Mouse (Mus musculus) thymus, postnatal 14 days (tissue): Measurements from ENCODE around the gene Wdr37.
A peak's percentile ranks its signal among the peaks of the same experiment; 100 is the strongest.
"Not testable (repeated sequence)": the region's sequence is repeated elsewhere in the genome, so short reads cannot be mapped to it uniquely, and the experiment has no call there.

ENCODE experiments used
- DNase-seq: peaks from one replicate; pipeline ENCODE4 v3.0.0; 2021

The Wdr37 gene

DNA sequence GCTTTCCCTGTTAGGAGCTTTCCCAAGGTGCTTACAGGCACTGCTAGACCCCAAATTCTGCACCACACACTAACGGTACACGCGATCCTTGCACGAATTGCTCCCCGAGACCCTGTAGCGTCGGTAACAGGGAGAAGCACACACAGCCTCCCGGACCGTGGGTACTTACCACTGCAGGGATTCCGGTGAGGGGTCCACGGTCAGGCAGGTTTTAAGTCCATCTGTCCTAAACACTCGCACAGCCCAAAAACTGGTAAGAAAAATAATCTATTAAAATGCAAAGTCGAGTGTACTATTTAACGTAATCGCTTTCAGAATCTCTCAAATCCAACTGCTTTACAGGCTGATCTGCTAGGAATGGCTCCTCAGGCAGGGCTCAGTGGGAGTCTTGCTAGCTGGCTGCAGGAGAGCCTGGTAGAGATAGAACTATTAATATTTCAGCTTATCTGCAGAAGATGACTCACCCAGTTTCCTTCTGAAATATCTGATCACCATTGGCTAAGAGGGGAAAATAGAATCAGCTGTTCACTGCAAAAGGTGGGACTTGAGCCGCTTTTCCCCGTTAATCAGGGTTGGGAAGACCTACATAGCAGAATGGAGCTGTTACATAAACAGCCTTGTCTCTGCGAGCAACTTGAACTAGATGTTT lies at the start of gene Wdr37:
Gene Wdr37 (minus strand): TSS at position 596 of the 649 bp plus-strand sequence.
- DNase-seq = no peak

DNA sequence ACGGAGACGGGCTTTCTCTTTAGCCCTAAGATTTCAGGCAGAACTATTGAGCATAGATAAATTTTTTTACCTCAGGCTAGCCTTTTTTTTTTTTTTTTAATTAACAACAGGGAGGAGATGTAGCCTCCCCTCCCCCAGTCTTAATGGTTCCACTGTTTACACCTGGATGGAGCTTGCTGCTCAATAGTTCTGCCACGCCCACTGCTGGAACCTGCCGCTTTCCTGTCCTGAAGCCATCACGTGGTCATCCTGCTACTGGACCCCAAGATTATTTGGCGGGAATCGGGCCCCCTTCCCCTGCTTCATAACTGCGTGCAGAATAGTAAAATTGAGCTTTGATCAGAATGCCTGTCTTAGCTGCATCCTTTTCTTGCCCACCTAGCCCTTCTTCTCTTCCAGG lies 42.2 kb upstream of the Wdr37 start:
- DNase-seq = not testable (repeated sequence)

DNA sequence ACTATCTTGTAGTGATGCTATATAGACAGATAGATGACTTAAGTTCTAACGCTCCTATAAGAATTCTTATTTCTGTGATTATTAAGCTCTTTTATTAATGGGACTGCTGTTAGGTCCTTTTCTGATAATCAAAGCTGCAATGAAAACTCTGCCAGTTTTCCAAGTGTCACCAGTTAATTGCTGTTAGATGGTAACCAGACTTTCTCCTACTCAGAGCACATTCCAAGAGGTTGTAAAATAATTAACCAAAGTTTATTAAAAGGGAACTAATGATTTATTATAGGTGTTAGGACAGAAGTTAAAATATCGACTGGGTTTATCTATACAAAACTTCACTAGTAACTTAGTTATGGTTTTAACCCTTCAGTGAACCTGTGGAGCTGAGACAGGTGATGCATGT lies 34.3 kb upstream of the Wdr37 start:
- not testable (repeated sequence) for DNase-seq

DNA sequence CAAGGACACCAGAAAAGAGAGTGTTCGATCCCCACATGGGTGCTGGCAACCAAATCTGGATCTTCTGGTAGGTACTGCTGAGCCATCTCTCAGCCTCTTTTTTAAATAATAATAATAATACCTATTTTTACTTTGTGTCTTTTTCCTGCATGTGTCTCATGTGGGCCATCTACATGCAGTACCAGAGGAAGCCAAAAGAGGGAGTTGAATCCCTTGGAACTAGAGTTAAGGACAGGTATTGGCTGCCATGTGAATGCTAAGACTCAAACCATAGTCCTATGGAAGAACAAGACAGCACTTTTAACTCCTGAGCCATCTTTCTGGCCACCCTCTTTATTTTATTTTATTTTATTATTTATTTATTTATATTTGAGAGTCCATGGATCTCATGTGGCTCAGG lies 16.9 kb upstream of the Wdr37 start:
- DNase-seq = peak; percentile 60

DNA sequence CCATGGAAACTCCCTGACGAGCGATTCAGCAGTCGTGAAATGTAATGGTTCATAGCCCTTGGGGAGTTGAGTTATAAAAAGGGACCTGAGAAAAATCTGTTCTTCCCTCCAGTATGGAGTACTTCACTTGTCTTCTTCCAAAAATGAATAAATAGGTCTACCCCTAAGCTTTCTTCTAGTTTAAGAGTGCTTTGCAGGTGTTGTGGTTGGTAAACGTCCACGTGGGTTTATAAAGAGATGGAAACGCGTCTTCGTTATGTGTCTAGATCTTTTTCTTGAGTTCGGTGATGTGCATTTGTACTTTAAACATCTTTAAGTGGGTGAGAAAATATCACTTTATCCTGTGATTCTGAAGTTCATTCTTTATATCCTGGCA lies 14.5 kb upstream of the Wdr37 start:
- DNase-seq = no peak

DNA sequence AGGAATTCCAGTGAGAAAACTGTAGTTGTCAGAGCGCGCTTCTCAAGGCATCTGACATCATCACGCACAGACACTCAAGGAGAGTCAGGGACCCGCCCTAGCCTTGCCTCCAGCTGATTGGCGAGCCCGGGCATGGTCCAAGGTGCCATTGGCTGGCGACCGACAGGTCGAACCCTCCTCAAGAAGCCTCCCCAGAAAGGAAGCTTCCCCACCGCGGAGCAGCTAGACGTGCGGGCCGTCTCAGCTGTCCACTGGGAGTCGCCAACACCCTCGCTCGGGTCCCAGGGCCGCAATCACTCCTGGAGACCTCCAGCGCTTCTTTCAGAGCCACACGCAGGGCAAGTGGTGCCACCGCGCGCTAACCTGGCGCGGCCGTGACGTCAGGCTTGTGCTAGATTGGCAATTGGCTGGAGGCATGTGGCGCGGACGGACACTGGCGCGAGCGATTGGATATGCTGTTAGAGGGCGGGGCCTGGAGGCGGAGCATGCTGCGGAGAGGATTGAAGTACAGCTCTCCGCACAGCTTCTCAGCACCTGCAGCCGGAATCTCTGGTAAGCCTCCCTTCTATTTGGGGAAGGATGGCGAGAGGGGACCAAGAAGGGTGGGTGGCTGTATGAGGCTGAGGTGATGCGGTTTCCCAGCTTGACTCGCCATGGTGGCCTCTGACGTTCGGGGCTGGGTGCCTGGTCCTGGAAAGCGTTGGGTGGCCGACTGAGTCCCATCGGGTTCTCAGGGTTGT lies 13.9 kb upstream of the Wdr37 start, which contains the start of gene Idi1:
Gene Idi1 (plus strand): TSS at position 57 of the 740 bp plus-strand sequence.
- DNase-seq = peak; percentile 97

DNA sequence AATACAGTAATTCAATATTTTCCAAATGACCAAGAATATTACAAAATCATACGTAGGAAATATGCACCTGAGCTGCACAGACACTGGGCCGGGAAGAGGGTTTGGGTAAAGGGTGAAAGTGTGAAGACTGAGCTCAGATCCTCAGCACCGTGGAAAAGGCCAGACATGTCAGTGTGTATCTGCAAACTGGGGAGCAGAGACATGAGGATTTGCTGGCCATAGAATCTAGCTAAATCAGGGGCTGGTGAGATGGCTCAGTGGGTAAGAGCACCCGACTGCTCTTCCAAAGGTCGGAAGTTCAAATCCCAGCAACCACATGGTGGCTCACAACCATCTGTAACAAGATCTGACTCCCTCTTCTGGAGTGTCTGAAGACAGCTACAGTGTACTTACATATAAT lies 12.2 kb upstream of the Wdr37 start:
- not testable (repeated sequence) for DNase-seq

DNA sequence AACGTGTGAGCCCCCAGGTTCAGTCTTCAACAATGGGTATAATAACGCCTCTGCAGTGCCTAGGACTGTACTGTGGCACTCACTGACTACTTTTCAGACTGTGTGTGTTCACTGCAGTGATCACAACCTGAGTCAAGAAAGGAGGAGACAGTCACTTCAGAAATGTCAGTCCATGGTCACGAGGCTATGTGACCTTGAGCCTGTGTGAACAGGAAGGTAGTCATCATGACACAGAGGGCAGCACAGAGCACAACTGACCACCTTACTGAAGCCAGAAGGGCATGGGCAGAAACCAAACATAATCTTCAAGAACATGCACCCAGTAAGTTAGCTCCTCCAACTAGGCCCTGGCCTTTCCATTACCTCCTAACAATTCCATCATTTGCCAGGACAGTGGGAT lies 9.9 kb upstream of the Wdr37 start:
- DNase-seq = no peak

DNA sequence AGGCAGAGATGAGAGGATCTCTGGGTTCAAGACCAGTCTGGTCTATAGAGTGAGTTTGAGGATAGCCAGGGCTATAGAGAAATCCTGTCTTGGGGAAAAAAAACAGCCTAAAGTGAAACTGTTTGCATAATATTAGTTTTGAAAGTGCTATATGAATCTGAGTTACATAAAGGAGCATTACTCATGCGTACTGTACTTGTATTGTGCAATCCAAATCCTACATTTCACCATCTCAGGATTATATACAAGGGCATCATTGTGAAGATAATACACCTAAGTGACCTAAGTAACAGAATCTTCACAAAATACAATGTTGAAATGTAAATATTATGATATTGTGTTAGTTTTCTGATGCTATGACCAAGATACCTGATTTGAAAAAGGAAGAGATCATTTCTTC lies 2.1 kb upstream of the Wdr37 start:
- DNase-seq = no peak

DNA sequence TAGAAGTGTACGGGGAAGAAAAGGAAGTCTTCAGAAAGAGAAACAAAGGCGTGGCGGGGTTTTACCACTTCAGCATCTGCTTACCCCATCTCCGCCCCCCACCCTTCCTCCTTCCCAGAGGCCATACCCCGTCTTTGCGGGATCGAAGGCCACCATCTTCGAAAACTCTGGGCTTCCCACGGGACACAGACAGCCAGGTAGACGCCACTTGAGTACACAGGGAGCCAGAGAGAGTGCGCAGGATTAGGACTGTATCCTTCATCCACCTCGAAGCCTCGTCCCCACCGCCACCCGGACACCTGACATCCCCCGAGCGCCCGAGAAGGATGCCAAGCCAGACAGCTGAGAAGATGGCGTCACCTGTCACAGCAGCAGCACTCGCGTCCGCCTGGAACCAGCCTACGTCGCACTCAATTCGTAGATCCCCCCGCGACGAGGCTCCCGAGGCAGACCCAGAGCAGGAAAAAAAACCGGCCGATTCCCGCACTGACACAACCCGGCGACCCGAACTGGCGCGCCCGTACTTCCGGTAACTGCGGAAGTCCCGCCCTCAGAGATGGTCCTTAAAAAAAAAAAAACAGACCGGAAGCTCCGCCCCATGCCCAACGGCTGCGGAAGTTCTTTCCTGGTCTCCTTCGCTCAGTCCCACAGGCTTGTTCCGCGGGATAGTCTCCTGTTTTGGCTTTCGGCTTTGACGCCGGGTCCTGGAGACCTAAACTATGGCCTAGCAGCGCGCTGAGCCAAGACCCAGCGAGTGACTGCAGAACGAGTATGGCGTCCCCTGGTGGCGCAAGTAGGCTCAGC lies 997 bp downstream of the Wdr37 start:
- peak; percentile 89 for DNase-seq

DNA sequence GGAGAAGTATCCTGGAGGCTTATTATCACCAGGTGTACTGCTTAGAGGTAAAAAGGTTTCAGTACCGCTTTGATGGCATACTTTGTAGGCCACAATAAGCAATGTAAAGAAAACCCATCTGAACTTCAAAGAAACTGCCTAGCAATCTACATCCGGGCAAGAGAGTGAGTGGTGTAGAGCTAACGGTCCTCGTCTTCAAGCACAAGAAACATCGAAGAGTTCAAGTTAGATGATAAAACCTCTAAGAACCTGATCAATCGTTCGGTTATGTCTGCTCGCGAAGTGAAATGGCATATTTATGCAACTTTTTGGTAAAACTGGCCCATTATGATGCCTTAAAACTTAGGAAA lies 1.6 kb downstream of the Wdr37 start:
- DNase-seq = peak; percentile 37

DNA sequence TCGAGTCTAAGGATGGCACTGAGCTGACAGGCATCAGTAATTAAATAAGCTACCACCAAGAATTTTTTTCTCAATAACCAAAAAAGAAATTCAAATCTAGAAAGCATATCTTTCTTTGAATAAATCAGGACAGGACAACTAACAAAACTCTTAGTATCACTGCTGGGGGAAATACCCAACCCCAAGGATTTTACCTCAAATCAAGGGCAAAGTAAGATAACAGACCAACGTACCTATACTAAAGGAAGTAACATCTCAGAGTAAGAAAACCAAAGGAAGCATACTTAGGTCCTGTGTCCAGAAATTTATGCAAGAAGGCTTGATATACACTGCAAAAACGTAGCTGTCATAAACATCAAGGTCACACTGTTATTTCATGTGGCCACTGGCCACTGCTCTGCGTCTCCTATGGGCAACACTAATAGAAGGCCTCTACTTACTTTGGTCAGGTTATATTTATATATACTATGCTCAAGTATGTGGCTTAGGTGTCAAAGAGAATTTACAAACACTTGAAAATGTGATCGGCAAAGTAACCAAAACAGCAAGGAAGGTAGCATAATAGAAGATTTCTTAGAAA lies 2.0 kb downstream of the Wdr37 start:
- no peak for DNase-seq

DNA sequence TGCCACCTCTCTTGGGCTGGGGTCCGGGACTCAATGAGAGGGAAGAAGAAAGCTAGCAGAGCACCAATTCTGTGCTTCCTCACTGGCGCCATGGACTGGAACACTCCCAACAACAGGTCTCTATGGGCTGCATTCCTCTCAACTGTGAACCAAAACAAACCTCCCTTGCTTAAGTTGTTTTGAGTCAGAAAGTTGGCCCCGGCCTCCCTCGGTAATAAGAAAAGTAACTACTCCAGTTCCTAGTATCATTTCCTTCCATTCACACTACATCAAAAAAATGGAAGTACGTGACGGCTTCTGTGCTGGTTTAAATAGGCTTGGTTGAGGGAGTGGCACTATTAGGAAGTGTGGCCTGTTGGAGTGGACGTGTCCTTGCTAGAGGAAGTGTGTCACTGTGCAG lies 5.1 kb downstream of the Wdr37 start:
- no peak for DNase-seq

DNA sequence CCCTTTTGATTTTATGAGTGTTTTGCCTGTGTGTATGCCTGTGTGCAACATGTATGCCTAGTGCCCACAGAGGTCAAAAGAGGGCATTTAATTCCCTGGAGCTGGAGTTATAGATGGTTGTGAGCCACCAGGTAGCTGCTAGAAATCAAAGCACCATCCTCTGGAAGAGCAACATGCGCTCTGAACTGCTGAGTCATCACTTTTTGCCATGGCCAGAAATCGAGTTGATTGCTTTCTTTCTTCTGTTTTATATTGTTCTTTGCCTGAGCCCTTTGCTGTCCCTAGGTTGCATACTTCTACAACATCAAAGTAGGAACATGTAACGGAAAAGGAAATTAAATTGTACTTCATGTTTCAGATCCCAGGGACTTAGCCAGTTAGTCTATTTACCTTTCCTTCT lies 6.7 kb downstream of the Wdr37 start:
- no peak for DNase-seq

DNA sequence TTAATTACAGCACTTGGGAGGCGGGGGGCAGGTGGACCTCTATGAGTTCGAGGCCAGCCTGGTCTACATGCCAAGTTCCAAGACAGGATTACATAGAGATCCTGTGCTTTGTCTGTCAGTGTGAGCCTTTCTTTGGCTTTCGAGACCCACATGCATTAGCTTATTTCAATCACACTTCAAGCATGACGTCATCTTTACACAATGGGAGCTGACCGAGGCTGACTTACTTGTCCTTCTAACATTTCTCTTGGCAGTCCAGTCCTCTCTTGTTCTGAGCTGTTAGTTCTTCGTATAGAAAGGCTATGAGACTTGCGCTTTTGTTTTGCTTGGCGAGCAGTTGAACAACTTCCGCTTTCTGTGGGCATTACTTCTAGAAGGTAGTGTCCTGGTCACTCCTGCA lies 10.8 kb downstream of the Wdr37 start:
- no peak for DNase-seq

DNA sequence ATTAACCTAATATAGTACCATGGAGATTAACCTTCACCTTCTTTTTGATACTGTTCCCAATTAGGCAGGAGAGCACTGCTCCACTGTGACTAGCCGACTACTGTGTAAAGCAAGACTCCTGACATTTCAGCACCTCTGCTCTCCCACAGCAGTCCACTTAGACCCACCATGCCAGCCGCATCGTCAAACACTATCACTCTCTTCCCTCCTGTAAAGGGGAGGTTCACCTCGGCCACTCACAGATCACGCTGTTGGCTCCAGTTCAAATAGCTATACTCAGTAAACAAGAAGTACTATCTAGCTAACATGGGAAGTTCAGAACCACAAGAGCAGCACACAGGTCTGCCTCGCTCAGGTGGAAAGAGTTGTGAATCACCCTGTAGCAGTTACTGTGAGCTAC lies 13.3 kb downstream of the Wdr37 start:
- DNase-seq = no peak

DNA sequence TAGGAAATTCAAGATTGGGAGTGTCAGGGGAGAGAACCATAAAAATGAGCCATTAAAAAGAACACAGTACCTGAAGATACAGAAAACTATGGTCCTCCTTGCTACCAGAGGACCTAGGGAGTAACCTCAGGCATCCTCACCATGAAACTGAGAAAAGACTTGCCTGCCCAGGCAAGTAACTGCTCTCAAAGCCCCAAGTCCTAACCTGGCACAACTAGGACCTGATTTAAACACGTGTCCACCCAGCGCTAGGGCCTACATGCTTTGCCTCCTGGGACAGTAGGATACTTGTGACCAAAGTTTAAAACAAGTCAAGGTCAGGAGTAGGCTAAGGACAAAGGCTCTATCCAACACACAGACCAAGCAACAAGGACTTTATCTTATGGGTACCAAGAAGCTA lies 16.9 kb downstream of the Wdr37 start:
- no peak for DNase-seq

DNA sequence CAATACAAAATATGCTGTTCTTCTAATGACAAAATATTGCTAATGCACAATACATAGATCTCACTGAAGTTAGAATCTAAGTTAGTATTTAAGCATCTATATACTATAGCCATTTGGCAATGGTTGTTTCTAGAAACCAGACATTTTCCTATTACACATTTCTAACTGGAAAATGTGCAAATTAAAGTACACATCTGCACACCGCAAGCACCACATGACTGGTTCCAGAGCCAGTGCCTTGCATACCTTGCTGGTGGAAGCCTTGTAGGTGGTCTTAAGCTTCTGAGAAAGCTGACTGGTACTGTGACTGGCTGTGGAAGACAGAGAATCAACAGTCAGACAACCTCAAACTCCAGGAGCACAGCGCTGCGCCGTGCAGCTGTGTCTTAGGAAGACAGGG lies 18.3 kb downstream of the Wdr37 start:
- DNase-seq = no peak

DNA sequence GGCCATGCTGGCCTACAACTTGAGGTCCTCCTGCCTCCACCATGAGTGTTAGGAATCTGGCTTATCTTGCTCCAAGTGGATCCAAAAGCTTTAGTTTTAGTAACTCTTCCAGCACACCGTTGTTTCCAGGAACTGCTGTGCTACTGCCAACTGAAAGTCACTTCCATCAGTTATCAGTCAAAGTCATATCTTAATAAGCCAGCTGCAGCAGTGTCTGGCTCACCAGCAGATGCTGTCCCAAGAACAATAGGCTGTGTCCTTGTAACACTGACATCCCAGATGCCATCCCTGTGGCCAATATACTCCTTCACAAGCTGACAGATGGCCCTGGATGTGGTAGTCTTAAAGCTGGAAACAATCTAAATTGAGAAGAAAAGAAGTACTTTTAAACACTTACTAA lies 22.4 kb downstream of the Wdr37 start:
- no peak for DNase-seq

DNA sequence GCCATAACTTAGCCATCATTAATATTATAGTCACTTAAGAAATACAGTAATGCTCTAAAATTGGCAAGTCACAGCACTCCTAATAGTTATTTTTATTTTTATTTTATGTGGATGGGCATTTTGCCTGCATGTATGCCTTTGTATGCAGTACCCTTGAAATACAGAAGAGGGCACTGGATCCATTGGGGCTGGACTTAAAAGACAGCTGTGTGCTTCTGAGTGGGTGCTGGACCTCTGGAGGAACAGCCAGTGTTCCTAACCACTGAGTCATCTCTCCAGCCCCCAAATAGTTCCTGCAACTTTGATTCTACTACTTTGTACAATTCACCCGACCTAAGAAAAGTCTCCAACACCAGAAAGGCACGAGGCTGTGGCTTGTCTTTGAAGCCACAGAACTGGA lies 24.0 kb downstream of the Wdr37 start:
- DNase-seq = peak; percentile 37

DNA sequence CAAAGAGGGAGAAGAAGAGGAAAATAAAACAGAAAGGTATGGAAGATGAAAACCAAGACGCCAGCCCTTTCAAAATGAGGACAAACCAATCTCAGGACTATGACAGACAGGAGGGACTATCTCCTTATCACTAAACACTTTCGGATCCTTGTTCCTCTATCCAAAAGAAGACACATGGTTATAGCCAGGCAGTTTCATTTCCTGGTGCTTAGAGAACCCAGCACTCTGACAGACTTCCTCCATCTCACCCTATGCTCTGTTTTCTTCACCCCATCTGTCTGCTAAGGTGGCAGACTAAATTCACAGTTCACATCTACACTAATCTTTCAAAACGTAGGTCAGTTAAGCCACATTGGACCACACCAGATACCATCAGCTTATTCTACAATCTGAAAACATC lies 29.4 kb downstream of the Wdr37 start:
- no peak for DNase-seq

DNA sequence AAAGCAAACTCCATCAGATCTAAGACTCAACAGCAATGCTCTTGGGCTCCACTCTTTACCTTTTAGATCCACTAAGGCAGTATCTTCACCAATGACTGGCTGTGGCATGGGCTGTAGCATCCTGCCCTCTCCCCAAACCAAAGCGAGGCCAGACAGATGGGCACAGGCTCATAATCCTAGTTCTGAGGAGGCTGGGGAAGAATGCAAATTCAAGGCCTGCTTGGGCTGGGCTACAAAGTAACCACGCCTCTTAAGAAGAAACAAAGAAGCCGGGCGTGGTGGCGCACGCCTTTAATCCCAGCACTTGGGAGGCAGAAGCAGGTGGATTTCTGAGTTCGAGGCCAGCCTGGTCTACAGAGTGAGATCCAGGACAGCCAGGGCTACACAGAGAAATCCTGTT lies 29.9 kb downstream of the Wdr37 start:
- DNase-seq = not testable (repeated sequence)

DNA sequence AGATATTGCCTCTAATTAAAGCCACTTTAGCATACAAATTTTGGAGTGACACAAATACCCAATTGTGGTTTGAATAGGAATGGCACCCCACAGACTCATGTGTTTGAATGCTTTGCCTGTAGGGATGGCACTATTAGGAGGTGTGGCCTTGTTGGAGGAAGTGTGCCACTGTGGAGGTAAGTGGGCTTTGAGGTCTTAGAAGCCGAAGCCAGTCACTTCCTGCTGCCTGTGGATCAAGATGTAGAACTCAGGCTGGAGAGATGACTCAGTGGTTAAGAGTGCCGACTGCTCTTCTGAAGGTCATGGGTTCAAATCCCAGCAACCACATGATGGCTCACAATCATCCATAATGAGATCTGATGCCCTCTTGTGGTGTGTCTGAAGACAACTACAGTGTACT lies 30.8 kb downstream of the Wdr37 start:
- DNase-seq = no peak

DNA sequence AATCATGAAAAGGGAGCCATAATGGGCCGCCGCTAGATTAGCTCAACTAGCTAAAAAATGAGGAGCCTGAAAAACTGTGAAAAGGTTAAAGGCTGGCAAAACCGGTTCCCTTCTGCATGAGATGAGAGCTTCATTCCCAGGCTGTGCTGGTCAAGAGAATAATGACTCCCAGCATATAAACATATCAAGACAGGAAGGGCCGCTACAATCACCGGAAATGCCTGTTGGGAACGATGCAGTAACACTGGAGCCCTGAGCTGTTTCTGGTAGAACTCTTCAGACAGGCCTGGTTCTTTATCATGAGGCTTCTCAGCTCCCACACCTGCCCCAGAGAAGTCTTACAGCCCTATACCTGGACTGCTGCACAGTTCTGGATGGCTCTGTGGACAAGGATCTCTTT lies 31.8 kb downstream of the Wdr37 start:
- DNase-seq = no peak
